Mouse (Mus musculus) gastrocnemius, adult 8-10 months (tissue): ENCODE measurements at regions not wholly inside any gene's neighbourhood (a gene's known extent, or its start where the extent isn't known, plus 50 kb on each side); places are given as distances from the start of the nearest gene placed in this dataset.
"Not testable (repeated sequence)": the region's sequence is repeated elsewhere in the genome, so short reads cannot be mapped to it uniquely, and the experiment has no call there.

Experiments used
- DNase-seq, 2 experiments: peaks; one replicate each; pipeline ENCODE4 v3.0.0; 2022; ENCODE audit warnings: low spot score in 2 of 2

DNA sequence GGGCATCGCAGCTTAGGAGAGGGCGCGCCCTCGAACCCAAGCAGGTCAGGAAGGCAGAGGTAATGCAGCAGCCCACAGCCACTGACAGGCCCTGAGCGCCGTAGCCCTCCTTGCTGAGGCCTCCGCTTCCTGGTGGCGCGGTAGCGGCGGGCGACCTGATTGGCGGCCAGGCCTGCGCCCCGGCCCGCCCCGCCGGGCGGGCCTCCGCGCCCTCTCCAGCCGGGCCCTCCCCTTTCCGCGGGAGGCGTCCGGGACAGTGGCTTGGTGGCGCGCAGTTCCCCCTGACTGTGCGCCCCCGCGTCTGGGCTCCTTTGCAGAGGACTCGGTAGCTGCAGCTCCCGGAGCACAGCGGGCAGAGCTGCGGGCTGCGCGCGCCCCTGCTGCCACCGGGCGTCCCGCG, 242.1 kb downstream of the Gm21863 start:
- DNase-seq = not testable (repeated sequence)

DNA sequence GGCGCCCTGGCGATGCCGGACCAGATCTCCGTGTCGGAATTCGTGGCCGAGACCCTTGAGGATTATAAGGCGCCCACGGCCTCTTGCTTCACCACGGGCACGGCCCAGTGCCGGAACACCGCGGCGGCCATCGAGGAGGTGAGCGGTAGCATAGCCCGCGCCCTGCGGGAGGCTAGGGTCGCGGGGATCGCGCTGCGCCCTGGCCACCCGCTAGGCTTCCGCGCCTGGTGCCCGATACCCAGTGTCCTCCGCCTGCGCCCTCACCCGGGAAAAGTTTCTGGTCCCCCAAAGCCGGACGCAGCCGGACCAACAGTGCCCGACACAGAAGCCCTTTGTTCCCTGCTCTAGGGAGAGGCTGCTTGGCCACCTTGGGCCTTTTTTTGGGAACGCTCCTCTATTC, 242.6 kb downstream of the Gm21863 start:
- DNase-seq = not testable (repeated sequence)

DNA sequence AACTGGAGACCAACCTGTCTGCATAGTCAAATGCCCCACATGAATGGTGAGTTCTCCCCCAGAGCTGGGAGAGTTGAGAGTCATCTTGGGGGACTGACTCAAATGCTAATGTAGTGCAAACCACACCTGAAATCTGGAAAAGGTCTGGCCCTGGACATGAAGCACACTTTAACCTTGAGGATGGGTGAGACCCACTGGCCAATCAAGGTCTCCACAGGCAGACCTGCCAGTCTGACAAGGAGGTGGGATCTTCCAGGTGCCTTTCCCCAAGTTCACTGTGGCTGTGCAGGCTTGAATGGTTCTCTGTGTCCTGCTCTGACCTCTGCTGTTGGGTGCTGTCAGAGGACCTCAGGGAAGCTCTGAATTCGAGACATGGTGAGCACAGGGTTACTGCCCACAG, 269.6 kb downstream of the Gm21863 start:
- DNase-seq = not testable (repeated sequence)

DNA sequence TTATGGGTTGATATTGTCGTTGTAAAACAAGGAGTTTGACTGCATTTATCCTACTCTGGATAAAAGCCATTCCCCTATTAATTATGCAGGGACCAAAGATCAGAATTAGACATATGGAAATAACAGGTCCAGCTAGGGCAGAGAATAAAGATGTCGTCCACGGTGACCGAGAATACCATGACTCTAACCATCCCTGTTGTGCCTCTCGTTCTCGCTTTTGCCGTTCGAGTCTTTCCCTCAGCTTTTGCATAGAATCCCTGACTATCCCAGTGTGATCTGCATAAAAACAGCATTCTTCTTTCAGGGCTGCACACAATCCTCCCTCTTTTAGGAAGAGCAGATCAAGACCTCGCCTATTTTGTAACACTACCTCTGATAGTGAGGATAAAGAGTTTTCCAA, 272.5 kb downstream of the Gm21863 start:
- not testable (repeated sequence) for DNase-seq

DNA sequence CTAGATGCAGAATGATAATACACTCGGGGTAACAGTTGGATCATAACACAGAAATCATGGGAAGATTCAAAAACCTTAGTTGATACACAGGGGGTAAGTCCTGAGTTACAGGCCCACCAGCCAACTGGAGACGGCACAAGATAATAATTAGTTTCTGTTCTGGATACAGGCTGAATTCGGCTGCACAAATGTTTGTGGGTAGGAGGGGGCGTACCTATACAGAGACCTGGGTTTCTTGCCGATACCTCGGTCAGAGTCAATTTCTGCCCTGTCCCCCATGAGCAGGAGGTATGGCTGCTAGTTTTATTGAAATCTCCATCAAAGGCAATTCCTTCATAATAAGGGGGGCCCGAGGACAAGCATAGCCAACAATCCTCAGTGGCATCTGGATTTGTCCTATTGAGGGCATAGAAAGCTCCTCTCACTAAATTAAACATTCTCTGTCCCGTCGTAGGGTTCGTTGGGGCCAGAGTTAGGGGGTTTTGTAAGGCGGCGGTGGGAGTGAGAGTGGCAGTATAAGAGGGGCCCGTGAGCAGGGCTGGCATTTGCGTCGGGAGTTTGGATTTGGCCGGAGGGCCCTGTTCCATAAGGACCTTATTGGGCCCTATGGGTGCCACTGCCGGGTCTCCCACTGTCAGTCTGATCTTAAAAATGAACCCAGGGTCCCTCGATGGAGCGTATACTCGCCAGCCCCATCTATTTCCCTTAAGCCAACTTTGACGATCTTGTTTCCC, 273.3 kb downstream of the Gm21863 start:
- DNase-seq = not testable (repeated sequence)

DNA sequence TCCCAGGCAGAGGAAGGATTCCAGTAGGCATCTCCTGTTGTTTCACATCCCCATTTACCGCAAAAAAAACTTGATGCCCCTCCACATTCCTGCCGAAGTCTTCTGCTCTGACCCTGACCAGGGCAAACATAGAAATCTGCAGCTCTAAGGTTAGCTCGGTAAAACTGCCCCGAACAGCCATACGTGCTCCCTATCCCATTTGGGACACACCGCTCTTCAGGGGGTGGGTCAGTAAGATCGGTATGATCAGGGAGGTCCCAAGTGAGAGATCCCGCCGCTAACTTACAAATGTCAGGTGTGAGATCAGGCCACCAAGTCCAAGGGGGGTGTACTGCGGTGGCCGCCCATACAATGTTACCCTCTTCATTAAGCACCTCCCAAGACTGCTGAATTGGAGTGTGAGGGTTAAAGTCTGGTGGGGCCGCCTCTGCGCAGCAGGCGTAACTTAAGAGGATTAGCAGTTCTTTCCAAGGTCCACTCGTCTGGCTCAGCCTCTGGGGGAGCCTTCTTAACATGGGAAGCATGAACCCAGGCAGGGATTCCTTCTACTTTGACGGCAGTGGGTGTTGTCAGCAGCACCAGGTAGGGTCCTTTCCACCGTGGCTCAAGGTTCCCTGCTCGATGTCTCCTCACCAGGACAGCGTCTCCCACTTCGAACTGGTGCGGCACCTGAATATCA, 274.2 kb downstream of the Gm21863 start:
- DNase-seq = peak in 1 of 2 experiments; percentile 2

DNA sequence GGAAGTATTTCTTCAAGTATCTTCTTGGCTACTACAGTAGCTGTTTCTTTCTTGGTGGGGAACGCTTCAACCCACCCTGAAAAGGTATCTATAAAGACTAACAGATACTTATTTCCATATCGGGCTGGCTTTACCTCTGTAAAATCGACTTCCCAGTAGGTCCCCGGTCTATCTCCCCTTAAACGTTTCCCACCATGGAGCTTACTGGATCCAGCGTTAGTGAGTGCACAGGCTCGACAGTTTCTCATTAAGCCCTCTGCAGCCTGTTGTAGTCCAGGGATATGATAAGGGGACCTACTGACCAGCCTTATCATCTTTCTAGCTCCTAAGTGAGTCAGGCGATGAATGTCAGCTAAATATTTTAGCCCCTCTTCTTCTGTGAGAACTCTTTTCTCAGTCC, 275.1 kb downstream of the Gm21863 start:
- not testable (repeated sequence) for DNase-seq

DNA sequence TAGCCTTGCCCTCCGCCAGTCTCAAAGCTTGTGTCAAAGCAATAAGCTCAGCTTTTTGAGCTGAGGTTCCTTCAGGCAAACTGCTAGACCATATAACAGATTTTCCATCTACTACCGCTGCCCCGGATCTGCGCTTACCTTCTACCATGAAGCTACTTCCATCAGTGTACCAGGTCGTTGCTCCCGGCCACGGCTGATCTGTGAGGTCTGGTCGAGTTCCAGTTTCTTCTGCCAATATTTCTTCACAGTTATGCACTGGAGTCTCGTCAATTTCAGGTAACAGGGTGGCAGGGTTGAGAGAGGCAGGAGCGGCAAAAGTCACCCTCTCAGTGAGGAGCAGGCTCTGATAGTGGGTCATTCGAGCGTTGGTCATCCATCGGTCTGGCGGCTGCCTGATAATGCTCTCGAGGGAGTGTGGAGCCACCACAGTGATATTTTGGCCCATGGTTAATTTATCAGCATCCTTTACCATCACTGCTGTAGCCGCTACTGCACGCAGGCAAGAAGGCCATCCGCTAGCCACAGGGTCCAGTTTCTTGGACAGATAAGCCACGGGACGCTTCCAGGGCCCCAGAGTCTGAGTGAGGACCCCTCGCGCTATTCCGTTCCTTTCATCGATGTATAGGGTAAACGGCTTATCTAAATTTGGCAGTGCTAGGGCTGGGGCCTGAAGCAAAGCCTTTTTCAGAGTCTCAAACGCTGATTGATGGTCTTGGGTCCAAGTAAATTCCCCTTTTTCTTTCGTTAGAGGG, 276.0 kb downstream of the Gm21863 start:
- peak in 1 of 2 experiments; percentile 3 for DNase-seq

DNA sequence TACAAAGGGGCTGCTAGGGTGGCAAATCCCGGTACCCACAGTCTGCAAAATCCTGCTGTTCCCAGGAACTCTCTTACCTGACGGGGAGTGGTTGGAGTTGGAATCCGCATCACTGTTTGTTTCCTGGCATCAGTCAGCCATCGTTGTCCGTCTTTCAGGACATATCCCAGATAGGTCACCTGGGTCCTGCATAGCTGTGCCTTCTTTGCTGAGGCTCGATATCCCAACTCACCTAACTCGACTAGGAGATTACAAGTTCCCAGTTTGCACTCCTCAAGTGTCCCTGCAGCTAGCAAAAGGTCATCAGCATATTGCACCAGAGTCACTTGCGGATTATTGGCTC, 276.6 kb downstream of the Gm21863 start:
- peak in 1 of 2 experiments; percentile 2 for DNase-seq

DNA sequence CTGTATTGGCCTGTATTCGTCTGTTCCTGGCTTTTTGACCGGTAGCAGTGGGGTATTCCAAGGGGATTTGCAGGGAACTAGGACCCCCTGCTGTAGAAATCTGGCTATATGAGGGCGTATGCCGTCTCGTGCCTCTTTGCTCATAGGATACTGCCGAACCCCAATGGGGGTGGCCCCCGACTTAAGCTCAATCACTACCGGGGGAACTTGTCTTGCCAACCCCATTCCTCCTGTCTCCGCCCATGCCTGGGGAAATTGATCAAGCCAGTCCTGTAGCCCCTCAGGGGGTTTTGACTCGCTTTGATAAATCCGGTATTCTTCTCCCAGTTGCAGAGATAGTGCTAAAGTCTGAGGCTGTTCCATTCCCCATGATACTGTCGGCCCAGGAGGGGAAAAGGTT, 277.2 kb downstream of the Gm21863 start:
- peak in 1 of 2 experiments; percentile 5 for DNase-seq

DNA sequence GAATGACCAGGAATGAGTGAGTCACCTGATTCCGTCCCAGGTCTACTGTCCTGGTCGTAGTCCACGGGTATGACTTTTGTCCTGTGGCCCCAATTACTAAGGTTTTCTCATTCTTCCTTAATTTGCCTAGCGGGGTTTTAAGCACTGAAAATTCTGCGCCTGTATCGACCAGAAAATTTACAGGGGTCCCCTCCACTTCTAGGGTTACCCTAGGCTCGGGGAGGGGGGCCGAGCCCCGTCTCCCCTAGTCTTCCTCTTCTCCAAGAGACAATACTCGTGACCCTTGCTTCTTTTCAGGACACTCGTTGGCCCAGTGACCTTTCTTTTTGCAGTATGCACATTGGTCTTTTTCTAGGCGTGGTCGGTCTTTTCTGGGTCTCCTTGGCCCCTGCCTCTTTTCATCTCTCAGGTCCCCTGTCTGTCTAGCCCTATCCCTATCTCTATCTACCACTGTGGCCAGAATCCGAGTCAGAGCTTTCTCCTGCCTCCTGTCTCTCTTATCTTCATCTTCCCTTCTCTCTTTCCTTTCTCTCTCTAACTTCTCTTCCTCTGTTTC, 277.8 kb downstream of the Gm21863 start:
- peak in 1 of 2 experiments; percentile 3 for DNase-seq

DNA sequence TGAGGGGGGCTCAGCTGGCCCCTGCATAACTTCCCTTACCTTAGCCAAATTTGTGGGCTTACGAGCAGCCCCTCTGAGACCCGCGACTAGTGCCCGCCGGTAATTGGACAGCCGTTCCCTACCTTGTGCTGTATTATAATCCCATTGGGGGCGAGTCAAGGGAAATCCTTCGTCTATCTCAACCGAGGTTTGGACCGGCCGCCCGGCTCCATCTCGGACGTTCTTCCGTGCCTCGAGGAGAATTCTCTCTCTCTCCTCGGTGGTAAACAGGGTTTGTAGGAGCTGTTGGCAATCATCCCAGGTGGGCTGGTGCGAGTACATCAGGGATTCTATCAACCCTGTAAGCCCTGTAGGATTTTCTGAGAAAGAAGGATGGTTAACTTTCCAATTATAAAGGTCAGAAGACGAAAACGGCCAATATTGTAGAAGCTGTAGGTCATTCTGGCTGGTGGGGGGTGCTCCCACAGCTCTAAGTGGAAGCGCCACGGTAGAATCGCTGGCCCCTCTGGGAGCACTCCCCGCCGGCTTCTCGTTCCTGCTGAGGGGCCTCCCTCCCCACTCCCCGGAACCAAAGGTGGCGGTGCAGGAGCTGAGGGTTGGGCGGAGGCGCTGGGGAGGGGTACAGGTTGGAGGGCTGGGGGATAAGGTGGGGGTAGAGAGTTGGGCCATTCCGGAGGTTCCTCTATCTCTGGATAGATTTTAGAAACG, 278.6 kb downstream of the Gm21863 start:
- peak in 1 of 2 experiments; percentile 3 for DNase-seq

DNA sequence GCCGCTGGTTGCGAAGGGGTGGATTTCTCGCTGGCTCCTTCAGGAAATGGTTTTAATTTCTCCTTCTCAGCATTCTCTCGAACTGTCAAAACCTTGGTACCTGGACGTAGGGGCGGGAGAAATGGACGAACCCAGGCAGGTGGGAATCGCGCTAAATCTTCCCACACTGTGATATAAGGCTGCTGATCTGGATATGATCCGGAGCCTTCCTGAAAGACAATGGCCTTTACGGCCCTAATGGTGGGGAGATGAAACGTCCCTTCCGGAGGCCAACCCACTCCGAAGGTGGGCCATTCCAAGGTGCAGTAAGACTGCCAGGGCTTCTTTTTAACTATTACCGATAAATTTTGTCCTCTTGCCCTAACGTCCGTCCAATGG, 279.1 kb downstream of the Gm21863 start:
- DNase-seq = no peak

DNA sequence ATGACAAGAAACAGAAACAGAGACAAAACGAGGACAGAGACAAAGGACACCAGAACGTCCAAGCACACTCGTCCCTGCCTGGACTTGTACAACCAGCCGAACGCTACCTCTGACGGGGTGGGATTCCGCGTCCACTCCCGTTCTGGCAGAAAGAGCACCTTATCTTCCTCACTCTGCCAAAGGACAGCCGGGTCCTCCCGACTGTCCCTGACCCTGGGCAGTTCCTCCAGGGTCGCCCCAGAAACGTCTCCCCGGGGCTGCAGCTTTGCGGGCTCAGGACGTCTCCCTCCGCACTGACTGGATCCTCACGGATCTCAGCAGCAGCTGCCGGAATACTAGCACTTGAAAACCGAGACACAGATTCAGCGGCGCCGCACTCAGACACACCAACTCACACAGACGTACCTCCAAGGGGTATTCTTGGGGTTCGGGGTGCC, 279.6 kb downstream of the Gm21863 start:
- peak; percentile 8 to 11 for DNase-seq
